Mouse (Mus musculus) stomach, embryonic 16.5 days (tissue): ENCODE measurements around the gene Tnpo3. TPM values are rescaled to one million over a fixed set of nuclear protein-coding genes. Genes with fewer than 3 reads are reported as not detected.

Experiments used
- ATAC-seq: fragments of 200-750 bp; cut with Nextera tagmentation; 2 replicates; pipeline ENCODE4 v1.8.0; 2017; ENCODE audit warnings: moderate number of reproducible peaks, moderate TSS enrichment; ENCODE audit not compliant: insufficient read depth, low FRiP score
- H3K27ac ChIP-seq: fragments of 300-500 bp; sonication (generic); 2 replicates; pipeline ENCODE4 v1.5.1; 2014; ENCODE audit warnings: low read length
- H3K27me3 ChIP-seq: fragments of 300-500 bp; sonication (generic); 2 replicates; pipeline ENCODE4 v1.6.1; 2014; ENCODE audit warnings: low read length, control low read depth, mixed read lengths; ENCODE audit not compliant: control insufficient read depth, insufficient read depth
- H3K36me3 ChIP-seq: fragments of 300-500 bp; sonication (generic); 2 replicates; pipeline ENCODE4 v1.6.1; 2014; ENCODE audit warnings: low read length; ENCODE audit not compliant: control insufficient read depth, insufficient read depth
- H3K4me1 ChIP-seq: fragments of 300-500 bp; sonication (generic); 2 replicates; pipeline ENCODE4 v1.6.1; 2014; ENCODE audit warnings: low read length, control low read depth, mixed read lengths; ENCODE audit not compliant: control insufficient read depth, insufficient read depth
- H3K4me2 ChIP-seq: fragments of 300-500 bp; sonication (generic); 2 replicates; pipeline ENCODE4 v1.6.1; 2014; ENCODE audit warnings: low read depth, low read length, mixed read lengths
- H3K4me3 ChIP-seq: fragments of 300-500 bp; sonication (generic); replicated peaks from 2 replicates; pipeline ENCODE4 v1.5.1; 2014; ENCODE audit warnings: mild to moderate bottlenecking, low read length
- H3K9ac ChIP-seq: fragments of 300-500 bp; sonication (generic); 2 replicates; pipeline ENCODE4 v1.6.1; 2014; ENCODE audit warnings: low read length
- H3K9me3 ChIP-seq: fragments of 300-500 bp; sonication (generic); replicated peaks from 2 replicates; pipeline ENCODE4 v1.6.1; 2016; ENCODE audit warnings: low read length, control low read depth; ENCODE audit not compliant: control insufficient read depth
- WGBS: fragments of 180-500 bp; shearing (Covaris S2); extraction: QIAGEN DNeasy Blood & Tissue Kit; methylation state at CpG from one replicate; pipeline ENCODE4 v1.1.7; 2014; 5-methylcytosine and 5-hydroxymethylcytosine counted together
- polyA plus RNA-seq: library from polyadenylated mRNA; unstranded; fragments of >200 nt; fragmentation: Nextera tagmentation; extraction: Ambion mirVana; gene quantifications from 2 replicates; pipeline ENCODE4 v1.2.1, GENCODE M21; 2015

Gene Tnpo3
- polyA plus RNA-seq, 1 experiment from 2014 or later = 75.1 TPM

- H3K4me3 ChIP-seq = no peak overlapping the region
- no peak overlapping the region for H3K4me2 ChIP-seq
- no peaks in the 10 kb centered on the region for H3K4me1 ChIP-seq
- H3K9ac ChIP-seq = no peak overlapping the region
- no peak for ATAC-seq
- no peak overlapping the region for H3K27ac ChIP-seq
- H3K36me3 ChIP-seq = no peaks in the 10 kb centered on the region
- no peaks in the 10 kb centered on the region for H3K9me3 ChIP-seq
- 75% methylated on average over 3 of the region's 3 CpGs for WGBS
- H3K27me3 ChIP-seq = 0 out of 2 replicates have a peak, but pooled peaks cover 3% of the 10 kb centered on the region
Observed at GRCm38 (mm10) chr6:29637397-29638373, 28.0 kb upstream of the Tnpo3 start.

- Histone ChIP-seq H3K36me3 (no peaks in the 10 kb centered on the region), H3K27ac (no peak overlapping the region), H3K9ac (no peak overlapping the region), H3K9me3 (no peaks in the 10 kb centered on the region), H3K4me1 (no peaks in the 10 kb centered on the region), H3K4me3 (no peak overlapping the region), H3K27me3 (peaks cover 7% of the 10 kb centered on the region; the same call in 1 of the 2 replicates), H3K4me2 (no peak overlapping the region)
- ATAC-seq = no peak
- 87% methylated on average over 4 of the region's 4 CpGs for WGBS
Observed at GRCm38 (mm10) chr6:29636322-29637092, 26.8 kb upstream of the Tnpo3 start.

- H3K36me3 ChIP-seq = no peaks in the 10 kb centered on the region
- no peaks in the 10 kb centered on the region for H3K4me1 ChIP-seq
- no peak overlapping the region for H3K4me2 ChIP-seq
- 86% methylated on average over 1 of the region's 1 CpGs for WGBS
- no peaks in the 10 kb centered on the region for H3K9me3 ChIP-seq
- H3K9ac ChIP-seq = no peak overlapping the region
- H3K27me3 ChIP-seq = peaks cover 7% of the 10 kb centered on the region; the same call in 1 of the 2 replicates
- ATAC-seq = no peak
- H3K27ac ChIP-seq = no peak overlapping the region
- no peak overlapping the region for H3K4me3 ChIP-seq
Observed at GRCm38 (mm10) chr6:29634537-29634936, 24.9 kb upstream of the Tnpo3 start.

- no peak overlapping the region for H3K27ac ChIP-seq
- H3K4me1 ChIP-seq = no peaks in the 10 kb centered on the region
- no peak for ATAC-seq
- peaks cover 7% of the 10 kb centered on the region; the same call in 1 of the 2 replicates for H3K27me3 ChIP-seq
- no peak overlapping the region for H3K4me2 ChIP-seq
- H3K4me3 ChIP-seq = no peak overlapping the region
- WGBS = 39% methylated on average over 12 of the region's 12 CpGs
- H3K9me3 ChIP-seq = no peaks in the 10 kb centered on the region
- no peaks in the 10 kb centered on the region for H3K36me3 ChIP-seq
- H3K9ac ChIP-seq = no peak overlapping the region
Observed at GRCm38 (mm10) chr6:29632552-29633292, 23.0 kb upstream of the Tnpo3 start.

- ATAC-seq = no peak
- Histone ChIP-seq H3K4me3 (no peak overlapping the region), H3K9ac (no peak overlapping the region), H3K4me2 (no peak overlapping the region), H3K27ac (no peak overlapping the region), H3K27me3 (peaks cover 7% of the 10 kb centered on the region; the same call in 1 of the 2 replicates), H3K4me1 (no peaks in the 10 kb centered on the region), H3K36me3 (no peaks in the 10 kb centered on the region), H3K9me3 (no peaks in the 10 kb centered on the region)
- 27% methylated on average over 10 of the region's 10 CpGs for WGBS
Observed at GRCm38 (mm10) chr6:29631751-29632551, 22.3 kb upstream of the Tnpo3 start.

- H3K36me3 ChIP-seq = no peaks in the 10 kb centered on the region
- no peak for ATAC-seq
- 79% methylated on average over 1 of the region's 1 CpGs for WGBS
Observed at GRCm38 (mm10) chr6:29630216-29630615, 20.5 kb upstream of the Tnpo3 start.

GRCm38 (mm10) chr6:29627756-29628155, 18.1 kb upstream of the Tnpo3 start:
- H3K4me3 ChIP-seq = no peak overlapping the region
- no peaks in the 10 kb centered on the region for H3K4me1 ChIP-seq
- H3K9me3 ChIP-seq = no peaks in the 10 kb centered on the region
- H3K9ac ChIP-seq = no peak overlapping the region
- H3K4me2 ChIP-seq = no peak overlapping the region
- WGBS = 79% methylated on average over 2 of the region's 2 CpGs
- no peaks in the 10 kb centered on the region for H3K36me3 ChIP-seq
- no peak overlapping the region for H3K27ac ChIP-seq
- ATAC-seq = no peak
- H3K27me3 ChIP-seq = peaks cover 4% of the 10 kb centered on the region; the same call in 1 of the 2 replicates

More at GRCm38 (mm10) chr6:29630216-29630615, 20.5 kb upstream of the Tnpo3 start:
- no peak overlapping the region for H3K9ac ChIP-seq
- H3K4me2 ChIP-seq = no peak overlapping the region
- H3K27ac ChIP-seq = no peak overlapping the region
- H3K9me3 ChIP-seq = no peaks in the 10 kb centered on the region
- H3K27me3 ChIP-seq = peaks cover 7% of the 10 kb centered on the region; the same call in 1 of the 2 replicates
- no peaks in the 10 kb centered on the region for H3K4me1 ChIP-seq
- H3K4me3 ChIP-seq = no peak overlapping the region

GRCm38 (mm10) chr6:29623857-29624256, 14.2 kb upstream of the Tnpo3 start:
- no peaks in the 10 kb centered on the region for H3K9me3 ChIP-seq
- H3K27me3 ChIP-seq = no peaks in the 10 kb centered on the region
- H3K36me3 ChIP-seq = no peaks in the 10 kb centered on the region
- no peak overlapping the region for H3K4me2 ChIP-seq
- ATAC-seq = no peak
- no peak overlapping the region for H3K4me3 ChIP-seq
- H3K27ac ChIP-seq = no peak overlapping the region
- no peaks in the 10 kb centered on the region for H3K4me1 ChIP-seq
- WGBS = 87% methylated on average over 2 of the region's 2 CpGs
- no peak overlapping the region for H3K9ac ChIP-seq
